Mouse (Mus musculus) naive thymus-derived CD4-positive, alpha-beta T cell, adult 5 months (primary cell): ENCODE measurements around the gene Cnot9. TPM values are rescaled to one million over a fixed set of nuclear protein-coding genes. Genes with fewer than 3 reads are reported as not detected.

Source experiments
- polyA plus RNA-seq: library from polyadenylated mRNA; unstranded; fragments of 100-300 nt; shearing (Covaris generic); gene quantifications from one replicate; pipeline ENCODE4 v1.2.1, GENCODE M21; 2017

The Cnot9 gene
- polyA plus RNA-seq = 24.0 TPM

DNA sequence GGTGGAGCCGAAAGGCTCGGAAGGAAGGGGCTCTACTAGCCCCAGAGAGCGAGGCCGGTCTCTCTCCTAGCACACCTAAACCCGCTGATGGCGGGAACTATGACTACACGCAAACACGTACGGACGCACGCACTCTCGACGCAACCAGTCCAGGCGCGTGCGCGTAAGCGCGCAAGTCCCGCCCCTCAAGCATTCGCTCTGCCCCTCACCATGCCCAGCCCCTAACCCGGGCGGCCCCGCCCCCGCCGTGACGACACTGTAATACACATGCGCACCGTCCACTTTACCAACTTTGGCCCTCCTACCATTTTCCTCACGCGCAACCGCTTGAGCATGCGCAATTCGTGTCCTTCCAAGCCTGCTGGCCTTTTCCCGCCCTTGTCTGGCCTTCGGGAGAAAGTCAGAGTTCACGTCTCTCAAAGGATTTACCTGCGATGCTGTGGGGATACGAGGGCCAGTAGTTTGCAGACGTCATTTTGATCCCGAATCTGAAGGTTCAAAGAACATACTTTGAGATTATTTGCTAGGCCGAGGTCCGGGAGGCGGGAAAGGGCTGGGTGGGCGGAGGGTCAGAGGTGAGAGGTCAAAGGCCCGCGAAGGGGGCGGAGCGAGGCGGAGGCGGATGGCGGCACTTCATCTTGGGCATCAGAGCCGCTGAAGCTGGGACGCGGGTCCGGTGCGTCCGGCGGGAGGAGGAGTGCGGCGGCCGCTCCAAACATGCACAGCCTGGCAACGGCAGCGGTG is at the start of gene Cnot9:
Gene Cnot9 (plus strand): TSS at position 338 of the 744 bp plus-strand sequence.

DNA sequence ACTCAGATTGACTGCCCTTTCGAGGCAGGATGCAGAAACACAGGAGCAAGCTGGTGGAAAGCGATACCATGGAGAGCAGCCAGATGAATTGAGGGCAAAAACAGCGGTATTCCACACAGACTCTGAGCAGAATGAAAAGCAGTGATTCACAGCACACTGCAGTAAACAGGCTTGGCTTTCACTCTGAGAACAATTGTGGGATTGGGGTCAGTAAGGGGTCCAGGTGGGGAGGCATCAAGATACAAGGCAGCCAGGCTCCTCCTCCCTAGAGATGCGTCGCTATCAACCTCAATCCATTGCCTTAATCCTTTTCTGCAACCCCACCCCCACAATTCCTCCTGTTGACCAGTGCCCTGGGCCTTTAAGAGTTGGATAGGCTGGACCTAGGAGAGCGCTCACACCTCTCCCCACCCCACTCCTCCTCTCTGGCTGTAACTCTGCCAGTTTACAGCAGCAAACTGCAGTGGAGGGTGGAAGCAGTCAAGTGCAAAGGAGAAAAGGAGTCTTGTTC is 36.6 kb downstream of the Cnot9 start, which contains the start of gene Plcd4:
Gene Plcd4 (plus strand): TSS at position 438 of the 511 bp plus-strand sequence.

DNA sequence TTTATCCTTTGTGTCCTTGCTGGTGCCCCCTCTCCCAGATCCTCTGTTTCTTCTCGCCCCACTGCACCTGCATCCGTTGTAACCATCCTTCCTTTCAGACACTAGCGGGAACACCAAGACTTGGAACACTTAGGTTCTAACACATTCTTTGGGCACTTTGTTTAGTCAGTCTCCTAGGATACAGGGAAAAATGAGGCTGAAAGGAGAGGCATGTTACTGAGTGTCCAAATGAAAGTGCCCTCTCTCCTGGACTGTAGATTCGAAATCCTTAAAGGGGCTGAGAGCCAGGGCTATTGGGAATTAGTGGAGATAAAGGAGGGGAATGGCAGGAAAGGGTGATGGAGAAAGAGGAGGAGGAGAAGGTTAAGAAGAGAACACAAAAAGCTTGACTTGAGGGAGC is 38.3 kb downstream of the Cnot9 start, which contains the start of gene Usp37:
Gene Usp37 (minus strand): TSS at position 101 of the 400 bp plus-strand sequence.

Other genes with a start within 250 kb of the Cnot9 start
- gene Gpbar1, start 227.5 kb upstream of the Cnot9 start, polyA plus RNA-seq = 1.1 TPM
- gene Aamp, start 221.3 kb upstream of the Cnot9 start, polyA plus RNA-seq = 296 TPM
- 38.7 TPM for gene Pnkd, start 221.1 kb upstream of the Cnot9 start, polyA plus RNA-seq
- gene Tmbim1, start 200.4 kb upstream of the Cnot9 start, polyA plus RNA-seq = 0.66 TPM
- not detected for gene Catip, start 143.9 kb upstream of the Cnot9 start, polyA plus RNA-seq
- not detected for gene Slc11a1, start 130.9 kb upstream of the Cnot9 start, polyA plus RNA-seq
- gene Ctdsp1, start 114.5 kb upstream of the Cnot9 start, polyA plus RNA-seq = 5.5 TPM
- gene Vil1, start 96.7 kb upstream of the Cnot9 start, polyA plus RNA-seq = 0.61 TPM
- gene Plcd4, start 36.8 kb downstream of the Cnot9 start, polyA plus RNA-seq = 0.85 TPM
- gene Usp37, start 38.2 kb downstream of the Cnot9 start, polyA plus RNA-seq = 18.6 TPM
- gene Zfp142, start 82.2 kb downstream of the Cnot9 start, polyA plus RNA-seq = 22.7 TPM
- gene Bcs1l, start 82.2 kb downstream of the Cnot9 start, polyA plus RNA-seq = 6.6 TPM
- 18.6 TPM for gene Rnf25, start 95.3 kb downstream of the Cnot9 start, polyA plus RNA-seq
- not detected for gene Stk36, start 95.4 kb downstream of the Cnot9 start, polyA plus RNA-seq
- gene Ttll4, start 155.7 kb downstream of the Cnot9 start, polyA plus RNA-seq = 48.8 TPM
- gene Cyp27a1, start 207.5 kb downstream of the Cnot9 start, polyA plus RNA-seq = not detected
- not detected for gene Prkag3, start 243.2 kb downstream of the Cnot9 start, polyA plus RNA-seq